Mouse (Mus musculus) heart, embryonic 16.5 days (tissue): ENCODE data around the gene Nt5e. TPM values are rescaled to one million over a fixed set of nuclear protein-coding genes. Genes with fewer than 3 reads are reported as not detected.

Experiments used
- ATAC-seq: fragments of 200-750 bp; cut with Nextera tagmentation; replicated peaks from 2 replicates; pipeline ENCODE4 v1.8.0; 2017; ENCODE audit warnings: moderate number of reproducible peaks; ENCODE audit not compliant: insufficient read depth, low FRiP score; ENCODE audit errors: extremely low read depth
- H3K27ac ChIP-seq: fragments of 300-500 bp; sonication (generic); 2 replicates; pipeline ENCODE4 v1.5.1; 2014; ENCODE audit warnings: mild to moderate bottlenecking, low read length, control low read depth, moderate library complexity
- H3K27me3 ChIP-seq: fragments of 300-500 bp; sonication (generic); 2 replicates; pipeline ENCODE4 v1.6.1; 2014; ENCODE audit warnings: low read length, mixed read lengths; ENCODE audit not compliant: control insufficient read depth, insufficient read depth
- H3K36me3 ChIP-seq: fragments of 300-500 bp; sonication (generic); 2 replicates; pipeline ENCODE4 v1.6.1; 2014; ENCODE audit not compliant: control insufficient read depth, insufficient read depth
- H3K4me1 ChIP-seq: fragments of 300-500 bp; sonication (generic); 2 replicates; pipeline ENCODE4 v1.6.1; 2014; ENCODE audit warnings: low read length, mixed read lengths; ENCODE audit not compliant: control insufficient read depth, insufficient read depth
- H3K4me2 ChIP-seq: fragments of 300-500 bp; sonication (generic); 2 replicates; pipeline ENCODE4 v1.6.1; 2014; ENCODE audit warnings: low read depth, mild to moderate bottlenecking, control low read depth, low read length
- H3K4me3 ChIP-seq: fragments of 300-500 bp; sonication (generic); 2 replicates; pipeline ENCODE4 v1.5.1; 2014; ENCODE audit warnings: mild to moderate bottlenecking, control low read depth, low read length
- H3K9ac ChIP-seq: fragments of 300-500 bp; sonication (generic); 2 replicates; pipeline ENCODE4 v1.6.1; 2014; ENCODE audit warnings: low read length, control low read depth
- H3K9me3 ChIP-seq: fragments of 300-500 bp; sonication (generic); replicated peaks from 2 replicates; pipeline ENCODE4 v1.6.1; 2016; ENCODE audit warnings: low read length; ENCODE audit not compliant: control insufficient read depth
- WGBS: fragments of 180-500 bp; shearing (Covaris S2); extraction: QIAGEN DNeasy Blood & Tissue Kit; methylation state at CpG from one replicate; pipeline ENCODE4 v1.1.7; 2014; 5-methylcytosine and 5-hydroxymethylcytosine counted together
- polyA plus RNA-seq: library from polyadenylated mRNA; unstranded; fragments of >200 nt; fragmentation: Nextera tagmentation; extraction: Ambion mirVana; gene quantifications from 2 replicates; pipeline ENCODE4 v1.2.1, GENCODE M21; 2015

The Nt5e gene
- polyA plus RNA-seq, 1 experiment from 2014 or later = 5.8 TPM

DNA sequence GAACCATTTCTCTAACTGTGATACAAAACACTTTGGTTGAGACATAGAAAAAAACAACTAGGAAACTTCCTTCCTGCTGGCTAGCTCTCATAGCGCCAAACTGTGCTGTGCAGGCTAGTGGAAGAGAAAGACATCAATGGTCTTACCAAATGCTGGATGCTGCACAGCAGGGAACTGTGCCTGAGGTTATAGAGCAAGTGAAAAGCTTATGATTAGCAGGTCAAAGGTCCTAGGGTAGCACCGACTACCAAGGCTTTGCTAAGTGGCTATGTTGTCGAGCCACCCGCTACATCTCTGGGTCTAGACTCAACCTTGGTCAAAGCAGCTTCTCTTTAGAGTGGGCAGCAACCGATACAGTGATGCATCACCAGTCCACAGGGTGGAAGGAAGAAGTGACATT, 61.8 kb downstream of the Nt5e start:
- WGBS = 91% methylated on average over 5 of the region's 5 CpGs
- no peak overlapping the region for H3K9ac ChIP-seq
- no peak overlapping the region for H3K27ac ChIP-seq
- no peaks in the 10 kb centered on the region for H3K27me3 ChIP-seq
- H3K4me3 ChIP-seq = no peak overlapping the region
- ATAC-seq = no peak
- H3K36me3 ChIP-seq = peaks cover 36% of the 10 kb centered on the region
- H3K4me1 ChIP-seq = no peaks in the 10 kb centered on the region
- H3K9me3 ChIP-seq = no peaks in the 10 kb centered on the region
- H3K4me2 ChIP-seq = no peak overlapping the region

GRCm38 (mm10) chr9:88394852-88395251, 67.9 kb downstream of the Nt5e start:
- no peaks in the 10 kb centered on the region for H3K9me3 ChIP-seq
- H3K36me3 ChIP-seq = peaks cover 35% of the 10 kb centered on the region
- H3K27me3 ChIP-seq = no peaks in the 10 kb centered on the region
- H3K27ac ChIP-seq = no peak overlapping the region
- no peak overlapping the region for H3K4me3 ChIP-seq
- no peak for ATAC-seq
- no peaks in the 10 kb centered on the region for H3K4me1 ChIP-seq
- WGBS = 88% methylated on average over 8 of the region's 8 CpGs
- H3K9ac ChIP-seq = no peak overlapping the region
- H3K4me2 ChIP-seq = no peak overlapping the region

DNA sequence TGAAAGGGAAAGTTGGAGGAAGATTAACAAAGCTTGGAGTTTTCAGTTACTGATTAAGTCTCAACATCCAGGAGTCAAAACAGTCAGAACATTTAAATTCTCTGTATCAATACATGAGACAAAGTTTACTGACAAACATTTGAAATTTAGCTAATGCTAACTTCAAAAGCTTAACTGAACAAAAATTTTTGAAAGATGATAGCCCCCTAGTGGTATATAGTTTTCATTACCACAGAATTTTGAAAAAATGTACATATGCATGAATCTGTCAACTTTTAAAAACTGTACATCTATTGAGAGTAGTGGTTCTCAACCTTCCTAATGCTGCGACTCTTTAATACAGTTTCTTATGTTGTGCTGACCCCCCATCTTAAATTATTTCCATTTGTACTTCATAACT, 71.5 kb downstream of the Nt5e start:
- ATAC-seq = no peak
- no peak overlapping the region for H3K4me3 ChIP-seq
- 74% methylated on average over 1 of the region's 1 CpGs for WGBS
- no peaks in the 10 kb centered on the region for H3K4me1 ChIP-seq
- no peak overlapping the region for H3K9ac ChIP-seq
- no peaks in the 10 kb centered on the region for H3K9me3 ChIP-seq
- no peak overlapping the region for H3K4me2 ChIP-seq
- H3K27me3 ChIP-seq = no peaks in the 10 kb centered on the region
- H3K36me3 ChIP-seq = peaks cover 31% of the 10 kb centered on the region
- no peak overlapping the region for H3K27ac ChIP-seq

GRCm38 (mm10) chr9:88404088-88404487, 77.1 kb downstream of the Nt5e start:
- peak overlapping the region; percentile 46; the same call in 1 of the 2 replicates for H3K27ac ChIP-seq
- no peaks in the 10 kb centered on the region for H3K4me1 ChIP-seq
- WGBS = 44% methylated on average over 10 of the region's 10 CpGs
- peak overlapping the region; percentile 22; the same call in 1 of the 2 replicates for H3K4me2 ChIP-seq
- H3K4me3 ChIP-seq = no peak overlapping the region; the same call in 1 of the 2 replicates
- H3K27me3 ChIP-seq = no peaks in the 10 kb centered on the region
- peaks cover 17% of the 10 kb centered on the region for H3K36me3 ChIP-seq
- peak; percentile 78 for ATAC-seq
- no peaks in the 10 kb centered on the region for H3K9me3 ChIP-seq
- H3K9ac ChIP-seq = no peak overlapping the region

GRCm38 (mm10) chr9:88404515-88404914, 77.5 kb downstream of the Nt5e start:
- ATAC-seq = no peak
- no peaks in the 10 kb centered on the region for H3K27me3 ChIP-seq
- H3K4me1 ChIP-seq = no peaks in the 10 kb centered on the region
- H3K27ac ChIP-seq = peak overlapping the region; percentile 46; the same call in 1 of the 2 replicates
- peak overlapping the region; percentile 22; the same call in 1 of the 2 replicates for H3K4me2 ChIP-seq
- no peaks in the 10 kb centered on the region for H3K9me3 ChIP-seq
- H3K36me3 ChIP-seq = peaks cover 21% of the 10 kb centered on the region
- WGBS = 65% methylated on average over 6 of the region's 6 CpGs
- H3K9ac ChIP-seq = no peak overlapping the region
- H3K4me3 ChIP-seq = no peak overlapping the region

GRCm38 (mm10) chr9:88409978-88410377, 83.0 kb downstream of the Nt5e start:
- peaks cover 21% of the 10 kb centered on the region for H3K36me3 ChIP-seq
- H3K9ac ChIP-seq = no peak overlapping the region
- WGBS = 95% methylated on average over 2 of the region's 2 CpGs
- H3K27me3 ChIP-seq = no peaks in the 10 kb centered on the region
- no peak overlapping the region for H3K27ac ChIP-seq
- H3K4me1 ChIP-seq = no peaks in the 10 kb centered on the region
- no peak overlapping the region for H3K4me3 ChIP-seq
- H3K4me2 ChIP-seq = no peak overlapping the region
- no peaks in the 10 kb centered on the region for H3K9me3 ChIP-seq
- ATAC-seq = no peak

DNA sequence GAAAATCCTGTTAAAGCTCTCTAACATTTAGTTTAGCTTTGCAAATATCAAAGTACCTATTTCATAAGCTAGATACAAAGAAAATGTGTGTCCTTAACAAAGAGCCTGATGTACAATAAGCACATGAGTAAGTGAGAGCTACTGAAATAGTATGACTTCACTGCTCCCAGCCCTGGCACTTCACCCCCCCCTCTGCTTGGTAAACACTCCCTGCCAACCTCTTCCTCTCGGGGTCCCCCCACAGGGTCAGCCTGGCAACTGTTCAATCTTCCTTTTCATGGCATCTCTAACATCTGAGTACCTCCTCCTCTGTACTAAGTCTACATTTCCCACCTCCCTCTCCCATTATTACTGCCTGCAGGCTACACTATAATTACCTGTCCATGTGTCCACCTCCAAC, 89.8 kb downstream of the Nt5e start:
- Histone ChIP-seq H3K36me3 (peaks cover 18% of the 10 kb centered on the region), H3K4me2 (no peak overlapping the region), H3K4me3 (no peak overlapping the region), H3K27ac (no peak overlapping the region), H3K9me3 (no peaks in the 10 kb centered on the region), H3K9ac (no peak overlapping the region), H3K27me3 (no peaks in the 10 kb centered on the region), H3K4me1 (no peaks in the 10 kb centered on the region)
- WGBS = 58% methylated on average over 1 of the region's 1 CpGs
- no peak for ATAC-seq

Other genes starting within 250 kb of the Nt5e start
- gene Snx14, start 111.8 kb downstream of the Nt5e start, polyA plus RNA-seq = 30.4 and 34.9 TPM in 2 replicates
- gene Gm20537, start 129.4 kb downstream of the Nt5e start, polyA plus RNA-seq = 0.30 and 0.59 TPM in 2 replicates
- gene Syncrip, start 155.4 kb downstream of the Nt5e start, polyA plus RNA-seq = 49.1 and 55.1 TPM in 2 replicates
- gene Zfp949, start 220.8 kb downstream of the Nt5e start, polyA plus RNA-seq = 8.3 and 8.9 TPM in 2 replicates